Mouse (Mus musculus): ENCODE data around the gene Wwox. TPM values are rescaled to one million over a fixed set of nuclear protein-coding genes. Genes with fewer than 3 reads are reported as not detected.

The Wwox gene
- polyA plus RNA-seq (2017; shearing (Covaris generic)) = 8.3 TPM

DNA sequence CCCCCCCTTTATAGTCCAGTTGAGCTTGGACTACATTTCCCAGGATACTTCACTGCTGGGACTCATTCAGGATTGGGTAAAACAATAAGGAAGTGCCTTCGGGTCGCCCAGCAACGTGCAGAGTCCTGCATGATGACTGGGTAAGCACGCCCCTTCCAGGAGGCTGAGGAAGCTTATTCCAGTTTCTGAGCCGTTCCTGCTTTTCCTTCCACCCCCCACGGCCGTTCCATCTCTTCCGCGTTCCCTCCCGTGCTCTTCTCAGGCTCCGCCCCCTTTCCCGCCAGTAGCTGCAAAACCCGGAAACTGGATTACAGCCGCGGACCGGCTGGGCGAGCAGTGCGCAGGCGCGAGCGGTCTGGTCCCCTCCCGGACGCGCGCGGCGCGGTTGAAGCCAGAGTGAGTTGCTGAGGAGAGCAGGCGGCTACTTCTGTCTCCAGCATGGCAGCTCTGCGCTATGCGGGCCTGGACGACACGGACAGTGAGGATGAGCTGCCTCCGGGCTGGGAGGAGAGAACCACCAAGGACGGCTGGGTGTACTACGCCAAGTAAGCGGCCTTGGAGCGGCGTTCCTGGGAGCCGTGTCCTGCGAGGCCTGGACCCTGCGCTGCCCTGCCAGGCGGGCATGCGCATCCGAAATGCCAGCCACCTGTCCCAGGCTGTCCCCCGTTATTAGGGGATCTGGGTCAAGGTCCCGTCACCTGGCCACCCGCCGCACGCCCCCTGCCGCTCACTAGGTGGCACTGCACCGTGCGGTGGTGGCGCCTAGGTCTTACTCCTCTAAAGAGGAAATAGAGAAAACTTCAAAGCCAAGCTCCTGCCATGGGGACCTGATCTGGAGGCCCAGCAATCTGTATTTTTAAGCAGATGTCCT is at the start of gene Wwox:
Gene Wwox (plus strand): TSS at position 322 of the 871 bp plus-strand sequence.

DNA sequence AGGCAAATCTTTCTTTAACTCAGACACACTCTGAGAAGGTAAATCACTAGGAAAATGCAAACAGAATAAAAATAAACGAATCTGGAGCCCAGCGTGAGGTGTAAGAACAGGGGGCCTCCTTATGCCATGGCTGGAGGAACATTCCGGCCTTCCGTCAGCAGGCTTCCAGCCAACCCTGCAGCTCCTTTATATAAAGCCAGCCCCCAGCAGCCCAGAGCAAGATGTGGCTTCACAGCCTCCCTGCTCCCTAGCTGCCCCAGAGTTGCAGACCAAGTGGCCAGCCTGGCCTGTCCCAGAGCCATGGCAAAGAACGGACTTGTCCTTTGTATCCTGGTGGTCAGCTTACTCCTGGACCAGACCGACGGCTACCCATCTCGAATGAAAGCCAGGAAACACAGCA is 21.7 kb upstream of the Wwox start, which contains the start of gene Clec3a:
Gene Clec3a (plus strand): TSS at position 301 of the 400 bp plus-strand sequence.

Other genes with a start within 250 kb of the Wwox start
- gene Vat1l, start 234.0 kb upstream of the Wwox start, polyA plus RNA-seq (2017; shearing (Covaris generic)) = not detected
- gene Clec3a, start 21.6 kb upstream of the Wwox start, polyA plus RNA-seq (2017; shearing (Covaris generic)) = not detected

Measured in naive thymus-derived CD4-positive, alpha-beta T cell, adult 5 months (primary cell).